Mouse (Mus musculus) heart, adult 2 months (tissue): ENCODE measurements at regions not wholly inside any gene's neighbourhood (a gene's known extent, or its start where the extent isn't known, plus 50 kb on each side); places are given as distances from the start of the nearest gene placed in this dataset.

ENCODE experiments used
- CTCF ChIP-seq: fragments of 200-600 bp; IDR thresholded peaks from 2 replicates; pipeline ENCODE4 v1.8.1; 2022; ENCODE audit warnings: antibody characterized with exemption, mild to moderate bottlenecking, moderate library complexity
- EP300 ChIP-seq: fragments of 200-500 bp; IDR thresholded peaks from 2 replicates; pipeline ENCODE4 v1.6.1; 2011; ENCODE audit warnings: low read depth, low read length, control low read depth; ENCODE audit not compliant: insufficient read depth

DNA sequence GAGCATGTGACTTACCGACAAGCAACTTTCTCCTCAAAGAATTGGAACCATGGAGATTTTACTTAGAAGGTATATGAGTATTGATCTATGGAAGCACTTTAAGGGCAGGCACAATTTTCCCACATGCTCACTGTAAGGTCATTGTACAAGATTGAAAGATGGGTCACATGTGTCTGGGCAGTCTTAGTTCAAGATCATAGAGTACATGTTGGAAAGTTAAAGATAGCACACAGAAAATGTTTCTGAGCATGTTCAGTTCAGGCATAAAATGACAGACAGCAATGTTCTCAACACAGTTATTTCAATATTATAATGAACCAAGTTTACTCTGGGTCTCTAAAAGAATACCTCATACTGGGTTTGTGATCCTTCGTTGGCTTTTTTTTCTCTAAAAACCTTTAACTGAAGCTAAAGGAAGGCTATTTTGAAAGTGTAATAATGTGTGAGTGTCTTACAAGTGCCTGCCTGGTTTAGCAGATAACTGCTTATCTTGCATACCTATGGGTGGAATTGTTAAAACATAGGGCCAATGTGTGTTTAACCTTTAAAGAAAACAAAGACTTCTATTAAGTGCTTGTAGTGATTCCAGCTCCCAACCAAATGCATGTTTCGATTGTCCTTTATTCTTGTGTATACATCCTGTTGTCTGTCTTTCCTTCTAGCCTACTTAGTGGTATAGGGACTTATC is 169.6 kb upstream of the Egfl6 start:
- TF ChIP-seq CTCF: no peak
- TF ChIP-seq EP300: no peak
